Mouse (Mus musculus) heart, embryonic 10.5 days (tissue): ENCODE measurements at regions not wholly inside any gene's neighbourhood (a gene's known extent, or its start where the extent isn't known, plus 50 kb on each side); places are given as distances from the start of the nearest gene placed in this dataset.
"Not testable (repeated sequence)": the region's sequence is repeated elsewhere in the genome, so short reads cannot be mapped to it uniquely, and the experiment has no call there.

Experiments used
- DNase-seq: peaks from one replicate; pipeline ENCODE4 v3.0.0-alpha.2; 2017; ENCODE audit warnings: low spot score
- H3K27ac ChIP-seq: fragments of 300-500 bp; sonication (generic); 2 replicates; pipeline ENCODE4 v1.5.1; 2016; ENCODE audit warnings: mild to moderate bottlenecking
- H3K27me3 ChIP-seq: fragments of 300-500 bp; sonication (generic); 2 replicates; pipeline ENCODE4 v1.6.1; 2016; ENCODE audit warnings: mild to moderate bottlenecking; ENCODE audit not compliant: poor library complexity, insufficient read depth, severe bottlenecking
- H3K36me3 ChIP-seq: fragments of 300-500 bp; sonication (generic); 2 replicates; pipeline ENCODE4 v1.6.1; 2016; ENCODE audit warnings: mild to moderate bottlenecking, moderate library complexity
- H3K4me1 ChIP-seq: fragments of 300-500 bp; sonication (generic); 2 replicates; pipeline ENCODE4 v1.6.1; 2016; ENCODE audit warnings: mild to moderate bottlenecking
- H3K4me3 ChIP-seq: fragments of 300-500 bp; sonication (generic); 2 replicates; pipeline ENCODE4 v1.5.1; 2016; ENCODE audit warnings: mild to moderate bottlenecking, moderate library complexity
- H3K9me3 ChIP-seq: fragments of 300-500 bp; sonication (generic); 2 replicates; pipeline ENCODE4 v1.6.1; 2016; ENCODE audit warnings: mild to moderate bottlenecking, moderate library complexity
- WGBS: fragments of 180-500 bp; shearing (Covaris S2); methylation state at CpG from one replicate; pipeline ENCODE4 v1.1.7; 2016; 5-methylcytosine and 5-hydroxymethylcytosine counted together

DNA sequence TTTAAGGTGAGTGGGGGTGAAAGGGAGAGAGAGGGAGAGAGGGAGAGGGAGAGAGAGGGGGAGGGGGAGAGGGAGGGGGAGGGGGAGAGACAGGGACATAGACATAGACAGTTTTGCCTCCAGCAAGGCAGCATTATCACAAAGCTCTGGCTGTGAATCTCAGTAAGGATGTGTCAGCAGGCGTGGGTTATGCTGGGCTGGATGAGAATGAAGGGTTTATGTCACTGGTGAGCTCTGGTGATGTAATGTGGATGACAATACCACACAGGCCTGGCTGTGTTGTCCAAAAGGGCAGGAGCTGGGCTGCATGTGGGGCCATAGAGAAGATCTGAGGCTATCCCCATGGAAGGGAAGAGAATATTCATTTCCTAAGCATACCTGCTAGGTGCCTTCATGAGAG, 282.0 kb downstream of the 4933412E24Rik start:
- DNase-seq: no peak
- no peaks in the 10 kb centered on the region for H3K27me3 ChIP-seq
- H3K36me3 ChIP-seq: no peaks in the 10 kb centered on the region
- no peaks in the 10 kb centered on the region for H3K9me3 ChIP-seq
- H3K4me3 ChIP-seq: no peak overlapping the region
- WGBS: 70% methylated on average over 1 of the region's 1 CpGs
- H3K27ac ChIP-seq: no peak overlapping the region
- H3K4me1 ChIP-seq: peaks cover 2% of the 10 kb centered on the region; the same call in 1 of the 2 replicates

- H3K36me3 ChIP-seq: no peaks in the 10 kb centered on the region
- H3K27ac ChIP-seq: no peak overlapping the region
- no peak overlapping the region for H3K4me3 ChIP-seq
- no peaks in the 10 kb centered on the region for H3K9me3 ChIP-seq
- H3K4me1 ChIP-seq: peaks cover 7% of the 10 kb centered on the region; the same call in 1 of the 2 replicates
- no peak for DNase-seq
- WGBS: 85% methylated on average over 3 of the region's 3 CpGs
- H3K27me3 ChIP-seq: no peaks in the 10 kb centered on the region
Observed at GRCm38 (mm10) chr15:59733932-59734331, 282.5 kb downstream of the 4933412E24Rik start.

- H3K27ac ChIP-seq: no peak overlapping the region
- H3K9me3 ChIP-seq: no peaks in the 10 kb centered on the region
- peaks cover 10% of the 10 kb centered on the region; the same call in 1 of the 2 replicates for H3K4me1 ChIP-seq
- no peaks in the 10 kb centered on the region for H3K36me3 ChIP-seq
- no peak for DNase-seq
- no peak overlapping the region for H3K4me3 ChIP-seq
- 80% methylated on average over 12 of the region's 12 CpGs for WGBS
- no peaks in the 10 kb centered on the region for H3K27me3 ChIP-seq
Observed at GRCm38 (mm10) chr15:59733031-59733810, 283.2 kb downstream of the 4933412E24Rik start.

GRCm38 (mm10) chr15:59731129-59731528, 285.3 kb downstream of the 4933412E24Rik start:
- Histone ChIP-seq H3K9me3 (no peaks in the 10 kb centered on the region), H3K27ac (no peak overlapping the region), H3K27me3 (no peaks in the 10 kb centered on the region), H3K4me1 (peaks cover 10% of the 10 kb centered on the region; the same call in 1 of the 2 replicates), H3K4me3 (no peak overlapping the region), H3K36me3 (no peaks in the 10 kb centered on the region)
- no peak for DNase-seq
- WGBS: 81% methylated on average over 8 of the region's 8 CpGs

DNA sequence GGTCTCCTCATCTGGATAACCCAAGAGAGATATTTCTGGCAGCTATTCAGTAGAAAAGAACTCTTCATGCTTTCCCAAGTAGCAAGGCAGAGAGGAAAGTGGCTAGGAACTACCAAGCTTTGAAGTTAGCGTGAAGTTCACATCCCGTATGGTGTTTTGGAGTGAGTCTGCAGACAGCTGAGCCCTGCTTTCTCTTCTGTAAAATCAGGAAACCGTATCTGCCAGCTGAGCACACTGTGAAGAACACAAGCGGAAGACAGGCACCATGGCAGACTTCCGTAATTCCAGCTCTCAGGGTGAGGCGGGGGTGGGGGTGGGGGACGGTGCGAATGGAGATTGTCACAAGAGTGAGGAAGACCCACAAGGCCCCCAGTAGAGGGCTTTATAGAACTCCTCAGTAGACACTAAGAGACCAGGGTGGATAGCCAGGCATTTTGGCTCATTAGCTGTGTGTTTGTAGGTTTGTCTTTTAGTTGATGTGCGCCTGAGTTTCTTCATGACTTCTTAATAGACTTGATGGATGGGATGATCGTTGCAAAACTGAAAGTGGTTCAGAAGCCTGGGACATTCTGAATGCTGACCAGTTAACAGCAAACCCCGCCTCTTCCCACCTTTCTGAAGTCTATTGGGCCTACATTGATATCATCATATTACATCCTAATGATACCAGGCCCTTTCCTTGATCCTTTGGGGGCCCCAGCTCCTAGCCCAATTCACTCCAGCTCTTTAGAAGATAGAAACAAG, 287.4 kb downstream of the 4933412E24Rik start:
- peaks cover 10% of the 10 kb centered on the region; the same call in 1 of the 2 replicates for H3K4me1 ChIP-seq
- no peaks in the 10 kb centered on the region for H3K9me3 ChIP-seq
- no peak for DNase-seq
- 68% methylated on average over 11 of the region's 11 CpGs for WGBS
- H3K27ac ChIP-seq: no peak overlapping the region
- H3K27me3 ChIP-seq: no peaks in the 10 kb centered on the region
- no peaks in the 10 kb centered on the region for H3K36me3 ChIP-seq
- H3K4me3 ChIP-seq: no peak overlapping the region

DNA sequence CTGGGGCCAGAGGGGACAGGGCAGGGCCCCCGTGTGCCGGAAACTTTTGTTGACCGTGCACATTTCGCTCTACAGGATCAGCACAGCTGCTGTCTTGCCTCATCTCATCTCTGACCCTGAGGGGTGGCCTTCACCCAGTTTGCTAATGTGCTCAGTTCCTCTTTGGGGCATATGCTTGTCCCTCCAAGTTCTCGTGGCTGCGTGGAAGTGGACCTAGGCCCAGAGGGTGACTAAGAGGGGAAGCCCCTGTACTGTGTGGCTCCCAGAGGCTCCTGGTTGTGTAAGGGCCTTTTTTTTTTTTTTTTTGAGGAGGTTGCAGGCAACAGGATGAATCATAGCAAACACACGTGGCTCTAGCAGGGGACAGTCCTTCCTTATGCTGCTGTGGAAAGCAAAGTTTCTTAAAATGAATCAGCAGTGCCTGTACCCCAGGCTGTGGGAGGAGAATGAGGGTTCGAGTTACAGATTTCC, 288.2 kb downstream of the 4933412E24Rik start:
- H3K27ac ChIP-seq: no peak overlapping the region
- no peak overlapping the region for H3K4me3 ChIP-seq

GRCm38 (mm10) chr15:59725881-59726280, 290.5 kb downstream of the 4933412E24Rik start:
- Histone ChIP-seq H3K27me3 (no peaks in the 10 kb centered on the region), H3K4me1 (peaks cover 10% of the 10 kb centered on the region; the same call in 1 of the 2 replicates), H3K27ac (no peak overlapping the region), H3K9me3 (no peaks in the 10 kb centered on the region), H3K36me3 (no peaks in the 10 kb centered on the region), H3K4me3 (no peak overlapping the region)
- DNase-seq: no peak
- WGBS: 86% methylated on average over 4 of the region's 4 CpGs

More for the DNA sequence above, 288.2 kb downstream of the 4933412E24Rik start:
- H3K36me3 ChIP-seq: no peaks in the 10 kb centered on the region
- no peaks in the 10 kb centered on the region for H3K9me3 ChIP-seq
- H3K27me3 ChIP-seq: no peaks in the 10 kb centered on the region
- WGBS: 62% methylated on average over 8 of the region's 8 CpGs
- H3K4me1 ChIP-seq: peaks cover 10% of the 10 kb centered on the region; the same call in 1 of the 2 replicates
- no peak for DNase-seq

DNA sequence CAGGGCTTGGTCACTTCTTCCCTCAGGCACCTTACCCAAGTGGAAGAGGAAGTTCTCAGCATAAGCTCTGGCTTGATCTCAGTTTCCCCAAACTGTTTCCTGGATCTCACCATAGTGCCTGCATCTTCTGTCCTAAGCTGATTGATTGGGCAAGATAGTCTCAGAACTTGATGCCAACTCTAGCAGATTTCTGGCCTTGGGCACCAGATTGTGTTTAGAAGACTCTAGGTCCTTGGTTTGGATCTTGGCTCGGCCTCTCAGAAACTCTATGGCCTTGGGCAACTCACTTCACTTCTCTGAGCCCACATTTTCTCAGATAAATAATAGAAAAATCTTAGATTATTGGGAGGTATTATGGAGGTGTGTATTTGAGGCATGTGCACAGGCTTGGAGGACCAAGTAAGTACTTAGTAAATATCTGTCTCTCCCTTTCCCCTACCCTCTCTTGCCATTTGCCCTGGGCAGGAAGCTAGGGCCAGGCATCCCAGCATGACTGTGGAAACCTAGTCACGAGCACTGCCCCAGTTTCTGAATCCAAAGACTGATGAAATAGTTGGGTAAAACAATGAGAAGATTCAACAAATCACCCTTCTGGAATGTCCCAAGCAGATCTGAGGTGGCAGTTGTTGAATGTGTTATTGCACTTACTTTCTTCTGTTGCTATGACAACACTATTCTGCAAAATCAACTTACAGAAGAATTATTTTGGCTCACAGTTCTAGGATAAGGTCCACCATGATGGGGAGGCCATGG, 293.6 kb downstream of the 4933412E24Rik start:
- no peaks in the 10 kb centered on the region for H3K27me3 ChIP-seq
- 76% methylated on average over 2 of the region's 2 CpGs for WGBS
- H3K4me1 ChIP-seq: no peaks in the 10 kb centered on the region
- no peaks in the 10 kb centered on the region for H3K36me3 ChIP-seq
- DNase-seq: no peak
- H3K4me3 ChIP-seq: no peak overlapping the region
- no peaks in the 10 kb centered on the region for H3K9me3 ChIP-seq
- no peak overlapping the region for H3K27ac ChIP-seq

GRCm38 (mm10) chr15:59721420-59721819, 295.0 kb downstream of the 4933412E24Rik start:
- Histone ChIP-seq H3K4me1 (no peaks in the 10 kb centered on the region), H3K36me3 (no peaks in the 10 kb centered on the region), H3K27ac (no peak overlapping the region), H3K9me3 (no peaks in the 10 kb centered on the region), H3K27me3 (no peaks in the 10 kb centered on the region), H3K4me3 (no peak overlapping the region)
- DNase-seq: no peak
- 77% methylated on average over 4 of the region's 4 CpGs for WGBS

DNA sequence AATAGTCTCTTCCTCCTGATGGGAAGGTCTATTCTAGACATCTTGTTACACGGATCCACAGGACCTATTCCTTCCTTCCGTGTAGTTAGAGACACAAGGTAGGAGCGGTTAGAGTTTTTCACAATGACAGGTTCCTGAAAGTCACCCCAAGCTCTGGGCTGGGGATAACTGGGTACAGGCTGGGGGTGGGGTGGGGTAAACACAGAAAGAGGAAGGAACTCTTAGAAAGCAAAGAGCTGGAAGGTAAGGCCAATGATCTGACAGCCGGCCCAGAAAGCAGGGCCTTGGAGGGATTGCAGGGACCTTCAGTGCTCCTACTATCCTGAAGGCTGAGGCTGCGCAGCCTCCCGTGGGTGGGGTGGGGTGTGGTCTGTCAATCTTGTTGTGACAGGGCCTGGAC, 295.4 kb downstream of the 4933412E24Rik start:
- no peaks in the 10 kb centered on the region for H3K9me3 ChIP-seq
- no peaks in the 10 kb centered on the region for H3K27me3 ChIP-seq
- H3K27ac ChIP-seq: no peak overlapping the region
- 70% methylated on average over 6 of the region's 6 CpGs for WGBS
- H3K4me1 ChIP-seq: no peaks in the 10 kb centered on the region
- H3K4me3 ChIP-seq: no peak overlapping the region
- no peak for DNase-seq
- H3K36me3 ChIP-seq: no peaks in the 10 kb centered on the region

DNA sequence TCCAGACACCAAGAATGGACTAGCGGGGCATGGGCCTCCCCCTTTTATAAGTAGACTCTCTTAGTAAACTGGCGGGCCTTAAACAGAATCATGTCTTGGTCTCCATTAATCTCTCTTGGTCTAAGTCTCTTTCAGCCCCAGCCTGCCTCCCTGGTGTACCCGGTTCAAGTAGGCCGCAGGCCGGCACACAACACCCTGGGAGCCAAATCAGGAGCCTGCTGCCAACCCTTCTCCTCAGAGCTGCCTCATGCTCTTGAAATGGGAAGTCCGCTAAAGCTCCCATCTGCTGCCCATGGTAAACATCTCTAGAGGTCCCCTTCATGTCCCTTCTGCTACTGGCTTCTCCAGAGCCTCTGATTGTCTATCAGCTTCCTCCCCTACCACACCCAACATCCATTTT, 296.3 kb downstream of the 4933412E24Rik start:
- Histone ChIP-seq H3K4me1 (no peaks in the 10 kb centered on the region), H3K9me3 (no peaks in the 10 kb centered on the region), H3K27me3 (no peaks in the 10 kb centered on the region), H3K4me3 (no peak overlapping the region), H3K36me3 (no peaks in the 10 kb centered on the region), H3K27ac (no peak overlapping the region)
- no peak for DNase-seq
- WGBS: 84% methylated on average over 6 of the region's 6 CpGs

- not testable (repeated sequence) for H3K4me1 ChIP-seq, H3K27me3 ChIP-seq, H3K36me3 ChIP-seq, H3K4me3 ChIP-seq, DNase-seq, H3K27ac ChIP-seq, H3K9me3 ChIP-seq
- 78% methylated on average over 6 of the region's 6 CpGs for WGBS
Observed at GRCm38 (mm10) chr15:59719383-59720128, 296.9 kb downstream of the 4933412E24Rik start.
